Mouse (Mus musculus) ES-E14 (cell line): Measurements from ENCODE around the gene Dynlt1f. TPM values are rescaled to one million over a fixed set of nuclear protein-coding genes. Genes with fewer than 3 reads are reported as not detected.
"Not testable (repeated sequence)": the region's sequence is repeated elsewhere in the genome, so short reads cannot be mapped to it uniquely, and the experiment has no call there.

ENCODE experiments used
- DNase-seq: peaks from one replicate; pipeline ENCODE4 v3.0.0-alpha.2; 2013; ENCODE audit warnings: low read depth, low spot score
- H3K27ac ChIP-seq: 2 replicates; pipeline ENCODE4 v1.5.1; 2012; ENCODE audit warnings: low read depth, mild to moderate bottlenecking, low read length, moderate library complexity, mixed read lengths; ENCODE audit not compliant: poor library complexity, insufficient read depth, severe bottlenecking
- H3K36me3 ChIP-seq: 2 replicates; pipeline ENCODE4 v1.6.1; 2012; ENCODE audit warnings: mild to moderate bottlenecking, low read length, moderate library complexity, mixed read lengths; ENCODE audit not compliant: control insufficient read depth, poor library complexity, insufficient read depth, severe bottlenecking
- H3K4me1 ChIP-seq, 2 experiments: fragments of 150-350 bp in 1 of 2; sonication (generic) in 1 of 2; 2 replicates each; pipeline ENCODE4 v1.6.1; 2012; ENCODE audit warnings: low read length in 2 of 2, mild to moderate bottlenecking in 1 of 2, mixed read lengths in 1 of 2; ENCODE audit not compliant: control insufficient read depth in 2 of 2, insufficient read depth in 2 of 2, poor library complexity in 1 of 2
- H3K4me3 ChIP-seq, 2 experiments: fragments of 150-350 bp in 1 of 2; sonication (generic) in 1 of 2; 2 replicates each; pipeline ENCODE4 v1.5.1; 2012; ENCODE audit warnings: low read length in 2 of 2, low read depth in 1 of 2, mild to moderate bottlenecking in 1 of 2, mixed read lengths in 1 of 2; ENCODE audit not compliant: insufficient read depth in 1 of 2, poor library complexity in 1 of 2, severe bottlenecking in 1 of 2
- H3K9ac ChIP-seq: 2 replicates; pipeline ENCODE4 v1.6.1; 2012; ENCODE audit warnings: low read depth, mild to moderate bottlenecking, low read length, mixed read lengths; ENCODE audit not compliant: poor library complexity, insufficient read depth, severe bottlenecking
- H3K9me3 ChIP-seq: fragments of 150-350 bp; sonication (generic); 2 replicates; pipeline ENCODE4 v1.6.1; 2012; ENCODE audit warnings: low read depth, mild to moderate bottlenecking, low read length; ENCODE audit not compliant: control insufficient read depth, insufficient read depth
- in situ Hi-C, 2 experiments: fragments of 600-800 bp; cut with MboI; formaldehyde crosslinking; loops; one replicate each; pipeline ENCODE4 v1.15.1; 2025; ENCODE audit warnings: low sequenced_read_pairs in 2 of 2, inconsistent platforms in 1 of 2; ENCODE audit not compliant: unreplicated experiment in 2 of 2
- total RNA-seq: library from RNA; depleted of rRNA; stranded (reverse); fragments of 300-350 nt; gene quantifications from 2 replicates; pipeline ENCODE4 v1.2.3, GENCODE M21; 2012

Gene Dynlt1f
- total RNA-seq, 1 experiment = 164 TPM

GRCm38 (mm10) chr17:6630398-6630797 lies 25.3 kb downstream of the Dynlt1f start:
- H3K4me3 ChIP-seq, in situ Hi-C loops, DNase-seq, H3K9ac ChIP-seq, H3K27ac ChIP-seq, H3K4me1 ChIP-seq, H3K36me3 ChIP-seq, H3K9me3 ChIP-seq: not testable (repeated sequence)

DNA sequence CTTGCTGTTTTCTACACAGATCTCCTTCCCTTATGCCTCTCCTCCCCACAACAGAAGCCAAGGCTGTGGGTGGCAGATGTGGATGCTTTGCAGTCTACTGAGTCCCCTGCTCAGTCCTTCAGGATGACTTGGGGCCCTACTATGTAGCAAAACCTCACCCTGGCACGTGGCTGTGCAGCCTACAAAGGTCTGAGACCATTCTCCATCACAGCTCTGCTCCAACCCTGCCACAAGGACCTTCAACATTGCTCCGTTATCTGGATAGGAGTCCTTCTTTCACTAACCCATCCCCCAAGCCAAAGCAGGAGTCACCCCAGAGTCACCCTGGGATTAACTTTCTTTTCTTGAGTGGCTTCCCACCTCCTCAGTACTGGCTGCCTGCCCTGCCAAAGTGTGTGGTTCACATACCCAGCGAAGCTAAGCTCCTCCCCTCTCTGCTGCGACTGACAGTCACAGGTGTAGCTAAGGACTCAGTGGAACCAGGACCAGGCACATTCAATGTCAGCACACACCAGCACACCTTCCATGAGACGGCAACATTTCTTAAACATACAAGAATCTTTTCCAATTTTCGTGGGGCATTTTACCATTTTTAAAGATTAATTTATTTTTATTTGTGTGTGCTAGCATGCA lies 30.7 kb downstream of the Dynlt1f start:
- H3K4me3 ChIP-seq, DNase-seq, H3K9me3 ChIP-seq, in situ Hi-C loops, H3K27ac ChIP-seq, H3K9ac ChIP-seq, H3K36me3 ChIP-seq, H3K4me1 ChIP-seq: not testable (repeated sequence)

DNA sequence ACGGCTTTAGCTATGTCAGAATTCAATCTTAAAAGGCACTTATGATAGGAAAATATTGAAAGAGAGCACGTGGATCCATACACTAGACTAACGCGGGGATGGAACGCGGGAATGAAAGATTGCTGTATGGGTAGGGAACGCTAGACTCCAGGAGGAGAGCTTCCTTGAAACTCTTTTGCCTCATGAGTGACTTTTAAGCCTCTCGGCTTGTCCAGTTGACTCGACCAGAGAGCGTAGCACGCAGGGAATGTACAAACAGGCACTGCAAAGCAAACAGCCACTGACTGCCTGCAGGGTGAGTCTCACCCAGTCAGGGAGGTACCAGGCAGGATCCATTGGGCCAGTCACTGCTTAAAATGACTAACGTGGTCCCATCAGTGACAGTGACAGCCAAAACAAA lies 33.7 kb downstream of the Dynlt1f start:
- DNase-seq, H3K27ac ChIP-seq, H3K4me1 ChIP-seq, H3K9ac ChIP-seq, H3K9me3 ChIP-seq, H3K36me3 ChIP-seq, in situ Hi-C loops, H3K4me3 ChIP-seq: not testable (repeated sequence)

- H3K4me1 ChIP-seq, in situ Hi-C loops, H3K4me3 ChIP-seq, DNase-seq, H3K9ac ChIP-seq, H3K27ac ChIP-seq, H3K36me3 ChIP-seq, H3K9me3 ChIP-seq: not testable (repeated sequence)
These were observed 34.8 kb downstream of the Dynlt1f start for GRCm38 (mm10) chr17:6620730-6621451.

- in situ Hi-C loops, H3K36me3 ChIP-seq, H3K4me3 ChIP-seq, H3K9me3 ChIP-seq, DNase-seq, H3K27ac ChIP-seq, H3K9ac ChIP-seq, H3K4me1 ChIP-seq: not testable (repeated sequence)
These were observed 35.7 kb downstream of the Dynlt1f start for GRCm38 (mm10) chr17:6620035-6620434.

- H3K9ac ChIP-seq, H3K9me3 ChIP-seq, H3K36me3 ChIP-seq, DNase-seq, in situ Hi-C loops, H3K27ac ChIP-seq, H3K4me3 ChIP-seq, H3K4me1 ChIP-seq: not testable (repeated sequence)
These were observed 36.4 kb downstream of the Dynlt1f start for GRCm38 (mm10) chr17:6619271-6619670.

DNA sequence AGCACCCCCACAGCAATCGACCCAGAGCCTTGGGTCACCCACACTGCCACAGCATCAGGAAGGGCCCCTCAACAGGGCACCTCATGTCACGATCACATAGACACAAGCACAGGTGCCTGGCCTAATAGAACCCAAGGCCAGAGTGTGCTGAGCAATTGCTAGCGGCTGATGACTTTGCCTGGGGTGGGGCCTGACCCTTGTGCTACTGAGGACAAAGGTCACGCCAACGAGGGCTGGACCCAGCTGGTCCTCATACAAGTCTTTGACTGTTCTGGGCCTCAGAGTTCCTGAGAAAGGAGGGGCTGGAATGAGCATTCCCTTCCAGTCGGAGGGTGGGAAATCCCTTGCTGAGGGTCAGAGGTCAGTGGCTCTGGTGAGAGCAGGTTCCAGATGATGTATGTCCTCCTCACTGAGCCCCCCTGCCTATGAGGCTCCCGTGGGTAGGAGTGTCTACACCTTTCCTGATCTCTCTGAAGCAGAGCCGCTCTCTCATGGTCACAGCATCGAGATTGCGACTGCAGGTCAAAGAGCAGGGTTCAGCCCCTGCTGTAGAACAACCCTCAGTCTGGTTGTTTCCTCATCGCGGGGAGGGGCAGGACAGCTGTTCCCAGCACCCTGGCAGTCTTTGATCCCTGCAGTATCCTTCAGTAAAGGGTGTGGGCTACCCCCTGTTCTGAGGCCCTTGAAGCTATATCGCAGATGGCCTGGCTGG lies 37.9 kb downstream of the Dynlt1f start:
- H3K36me3 ChIP-seq, in situ Hi-C loops, H3K4me3 ChIP-seq, H3K9ac ChIP-seq, H3K27ac ChIP-seq, DNase-seq, H3K4me1 ChIP-seq, H3K9me3 ChIP-seq: not testable (repeated sequence)

DNA sequence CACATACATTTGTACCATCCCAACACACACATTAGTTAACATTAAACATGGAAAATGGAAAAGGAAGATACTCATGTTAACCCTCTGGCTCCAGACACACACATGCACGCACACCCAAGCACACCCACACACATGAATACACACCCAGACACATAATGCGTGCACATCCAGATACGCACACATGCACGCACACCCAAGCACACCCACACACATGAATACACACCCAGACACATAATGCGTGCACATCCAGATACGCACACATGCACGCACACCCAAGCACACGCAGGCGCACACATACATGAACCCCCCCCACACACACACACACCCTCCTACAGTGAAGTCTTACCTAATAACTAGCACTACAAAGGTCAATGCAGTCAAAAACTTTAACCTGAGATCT lies 39.0 kb downstream of the Dynlt1f start:
- H3K4me3 ChIP-seq, H3K36me3 ChIP-seq, in situ Hi-C loops, H3K9me3 ChIP-seq, H3K4me1 ChIP-seq, H3K27ac ChIP-seq, H3K9ac ChIP-seq, DNase-seq: not testable (repeated sequence)
